Mouse (Mus musculus) forebrain, embryonic 10.5 days (tissue): Measurements from ENCODE around the gene Prph. TPM values are rescaled to one million over a fixed set of nuclear protein-coding genes. Genes with fewer than 3 reads are reported as not detected.

Experiments
- DNase-seq: peaks from one replicate; pipeline ENCODE4 v3.0.0-alpha.2; 2017; ENCODE audit warnings: low spot score; ENCODE audit errors: extremely low spot score
- H3K27ac ChIP-seq: fragments of 300-500 bp; sonication (generic); 2 replicates; pipeline ENCODE4 v1.5.1; 2016; ENCODE audit warnings: mild to moderate bottlenecking
- H3K27me3 ChIP-seq: fragments of 300-500 bp; sonication (generic); 2 replicates; pipeline ENCODE4 v1.6.1; 2016; ENCODE audit warnings: mild to moderate bottlenecking; ENCODE audit not compliant: poor library complexity, severe bottlenecking
- H3K36me3 ChIP-seq: fragments of 300-500 bp; sonication (generic); replicated peaks from 2 replicates; pipeline ENCODE4 v1.6.1; 2016; ENCODE audit warnings: mild to moderate bottlenecking, moderate library complexity
- H3K4me1 ChIP-seq: fragments of 300-500 bp; sonication (generic); 2 replicates; pipeline ENCODE4 v1.6.1; 2016
- H3K4me3 ChIP-seq: fragments of 300-500 bp; sonication (generic); 2 replicates; pipeline ENCODE4 v1.5.1; 2016; ENCODE audit warnings: mild to moderate bottlenecking, moderate library complexity
- H3K9me3 ChIP-seq: fragments of 300-500 bp; sonication (generic); 2 replicates; pipeline ENCODE4 v1.6.1; 2016; ENCODE audit warnings: mild to moderate bottlenecking, moderate library complexity
- WGBS: fragments of 180-500 bp; shearing (Covaris S2); methylation state at CpG from one replicate; pipeline ENCODE4 v1.1.7; 2016; 5-methylcytosine and 5-hydroxymethylcytosine counted together
- polyA plus RNA-seq: library from polyadenylated mRNA; unstranded; fragments of >200 nt; fragmentation: Nextera tagmentation; extraction: Ambion mirVana; gene quantifications from 2 replicates; pipeline ENCODE4 v1.2.1, GENCODE M21; 2016

Prph gene
- polyA plus RNA-seq, 1 experiment from 2014 or later: 0.33 TPM

DNA sequence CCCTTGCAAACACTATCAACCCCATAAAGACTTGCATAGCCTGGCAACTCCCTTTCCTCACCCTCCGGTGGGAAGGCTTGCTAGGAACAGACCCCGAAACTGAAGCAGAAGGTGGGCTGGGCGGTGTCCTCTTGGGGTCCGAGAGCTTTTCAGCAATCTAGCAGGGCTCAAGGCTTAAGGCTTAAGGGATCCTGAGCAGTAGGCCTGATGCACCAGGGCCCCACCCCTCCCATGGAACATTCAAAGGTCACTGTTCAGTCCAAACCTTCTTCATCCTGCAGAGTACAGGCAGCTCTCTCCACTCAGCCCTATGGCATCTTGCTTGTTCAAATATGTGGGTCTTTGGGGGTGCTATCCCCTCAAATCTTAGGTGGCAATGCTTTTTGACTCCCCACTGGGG is 31.0 kb downstream of the Prph start:
- no peak for DNase-seq
- peaks cover 91% of the 10 kb centered on the region for H3K27me3 ChIP-seq
- 67% methylated on average over 4 of the region's 4 CpGs for WGBS
- no peaks in the 10 kb centered on the region; the same call in 1 of the 2 replicates for H3K9me3 ChIP-seq
- H3K4me3 ChIP-seq: no peak overlapping the region
- H3K4me1 ChIP-seq: peaks cover 52% of the 10 kb centered on the region
- peaks cover 30% of the 10 kb centered on the region for H3K36me3 ChIP-seq
- no peak overlapping the region for H3K27ac ChIP-seq

DNA sequence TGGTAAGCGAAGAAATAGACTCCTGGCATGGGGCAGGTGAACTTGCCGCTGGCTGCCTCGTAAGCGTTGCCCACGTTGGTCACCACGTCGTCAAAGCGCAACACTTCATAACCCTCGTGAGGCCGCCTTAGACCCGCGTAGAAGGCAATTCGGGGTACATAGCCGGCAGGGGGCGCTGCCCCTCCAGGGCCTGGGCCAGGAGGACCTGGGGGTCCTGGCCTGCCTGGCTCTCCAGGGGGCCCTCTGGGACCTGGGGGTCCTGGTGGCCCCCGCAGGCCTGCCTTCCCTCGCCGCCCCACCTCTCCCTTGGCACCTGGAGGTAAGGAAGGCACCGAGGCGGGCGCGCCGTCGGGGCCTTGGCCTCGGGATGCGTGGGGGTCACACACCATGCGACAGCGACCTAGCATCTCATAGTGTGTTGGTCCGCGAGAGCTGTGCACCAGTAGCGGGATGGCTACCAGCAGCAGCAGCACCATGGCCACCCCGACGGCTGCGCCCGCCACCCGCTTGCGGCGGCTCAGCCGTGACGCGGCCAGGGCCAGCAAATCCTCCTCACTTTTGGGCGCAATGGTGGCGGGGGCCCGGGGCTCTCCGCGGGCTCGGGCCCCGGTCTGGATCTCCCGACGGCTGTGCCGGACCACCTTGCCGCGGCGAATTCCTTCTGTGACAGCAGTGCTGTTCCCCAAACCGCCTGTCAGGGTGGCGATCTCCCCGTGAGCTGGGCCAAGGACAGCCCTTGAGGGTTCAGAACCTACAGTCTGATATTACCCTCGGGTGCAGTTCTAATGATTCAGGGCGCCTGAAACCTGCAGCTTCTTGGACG is 32.5 kb downstream of the Prph start, which contains the start of gene C1ql4:
TSS of gene C1ql4 (minus strand) at position 565 of the 823 bp plus-strand sequence.
- no peak for DNase-seq
- Histone ChIP-seq H3K27ac (peak within 1 kb of the TSS; percentile 62), H3K9me3 (no peaks in the 10 kb centered on the region; the same call in 1 of the 2 replicates), H3K27me3 (peaks cover 100% of the 10 kb centered on the region), H3K36me3 (peaks cover 15% of the 10 kb centered on the region), H3K4me3 (peak within 1 kb of the TSS; percentile 40), H3K4me1 (peaks cover 52% of the 10 kb centered on the region)
- 7% methylated on average over 60 of the region's 60 CpGs for WGBS

DNA sequence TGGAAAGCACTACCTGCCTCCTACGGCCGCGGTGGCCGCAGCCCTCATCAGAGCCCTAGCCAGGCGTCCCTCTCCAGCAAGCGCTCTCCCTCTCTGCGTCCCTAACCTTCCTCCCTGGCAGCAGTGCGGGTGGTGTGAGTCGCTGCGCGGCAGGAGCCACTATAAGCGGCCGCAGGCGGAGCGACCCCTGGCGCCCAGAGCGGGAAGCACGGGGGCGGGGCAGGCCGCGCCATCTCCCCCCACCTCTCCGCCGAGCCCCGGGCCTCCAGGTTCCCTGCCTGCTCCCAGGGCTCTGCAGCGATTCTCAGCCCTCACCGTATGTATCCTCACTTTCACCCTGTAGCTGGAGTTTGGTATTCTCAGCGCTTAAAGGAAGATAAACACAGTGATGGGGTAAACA is 33.3 kb downstream of the Prph start:
- Histone ChIP-seq H3K4me3 (peak overlapping the region; percentile 40), H3K9me3 (no peaks in the 10 kb centered on the region; the same call in 1 of the 2 replicates), H3K27ac (peak overlapping the region; percentile 62), H3K4me1 (peaks cover 60% of the 10 kb centered on the region), H3K27me3 (peaks cover 100% of the 10 kb centered on the region), H3K36me3 (peaks cover 7% of the 10 kb centered on the region)
- DNase-seq: peak; percentile 83
- WGBS: under 1% methylated on average over 27 of the region's 27 CpGs

DNA sequence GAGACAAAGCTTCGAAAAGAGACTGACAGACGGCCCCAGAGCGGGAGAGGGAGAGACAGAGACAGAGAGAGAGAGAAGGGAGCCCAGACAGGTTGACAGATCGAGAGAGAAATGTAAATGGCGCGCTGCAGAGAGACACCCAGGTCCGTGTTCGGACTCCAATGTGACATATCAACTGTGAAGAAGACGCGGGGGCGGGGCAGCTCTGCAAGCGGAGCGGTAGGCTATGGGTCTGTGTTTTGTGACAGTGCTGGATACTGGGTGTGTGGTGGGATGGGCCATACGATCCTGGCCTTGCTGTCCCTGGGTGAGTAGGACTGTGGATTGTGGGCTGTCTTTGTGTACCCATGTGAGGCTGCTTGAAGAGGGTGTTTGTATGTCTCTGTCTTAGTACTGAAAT is 34.1 kb downstream of the Prph start:
- peaks cover 100% of the 10 kb centered on the region for H3K27me3 ChIP-seq
- no peaks in the 10 kb centered on the region; the same call in 1 of the 2 replicates for H3K9me3 ChIP-seq
- no peak overlapping the region for H3K27ac ChIP-seq
- DNase-seq: no peak
- H3K36me3 ChIP-seq: no peaks in the 10 kb centered on the region
- WGBS: 8% methylated on average over 14 of the region's 14 CpGs
- peak overlapping the region; percentile 40; the same call in 1 of the 2 replicates for H3K4me3 ChIP-seq
- peaks cover 60% of the 10 kb centered on the region for H3K4me1 ChIP-seq

DNA sequence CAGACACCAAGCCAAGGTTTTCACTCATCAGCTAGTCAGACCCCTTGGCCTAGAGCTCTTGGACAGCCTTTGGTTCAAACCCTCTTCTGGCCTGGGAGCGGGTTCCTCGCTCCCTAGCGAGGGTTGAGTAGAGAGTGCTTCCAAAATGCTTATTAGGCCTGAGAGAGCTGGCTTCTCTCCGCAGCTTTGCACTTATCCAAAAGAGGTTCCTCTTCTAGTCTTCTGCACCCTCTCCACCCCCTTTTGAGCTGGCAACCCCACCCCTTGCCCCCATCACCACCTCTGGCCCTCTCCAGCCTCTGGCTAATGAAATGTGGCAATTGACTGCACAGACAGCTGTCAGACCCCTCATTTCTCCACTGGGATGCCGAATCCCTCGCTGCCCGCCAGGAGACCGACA is 37.9 kb downstream of the Prph start, which contains the start of gene Dnajc22:
TSS of gene Dnajc22 (plus strand) at position 301 of the 400 bp plus-strand sequence.
- no peaks in the 10 kb centered on the region for H3K36me3 ChIP-seq
- peaks cover 98% of the 10 kb centered on the region for H3K27me3 ChIP-seq
- peak within 1 kb of the TSS; percentile 60 for H3K4me3 ChIP-seq
- WGBS: 7% methylated on average over 8 of the region's 8 CpGs
- H3K27ac ChIP-seq: peak within 1 kb of the TSS; percentile 82
- no peaks in the 10 kb centered on the region for H3K9me3 ChIP-seq
- peaks cover 79% of the 10 kb centered on the region for H3K4me1 ChIP-seq
- DNase-seq: peak; percentile 36

DNA sequence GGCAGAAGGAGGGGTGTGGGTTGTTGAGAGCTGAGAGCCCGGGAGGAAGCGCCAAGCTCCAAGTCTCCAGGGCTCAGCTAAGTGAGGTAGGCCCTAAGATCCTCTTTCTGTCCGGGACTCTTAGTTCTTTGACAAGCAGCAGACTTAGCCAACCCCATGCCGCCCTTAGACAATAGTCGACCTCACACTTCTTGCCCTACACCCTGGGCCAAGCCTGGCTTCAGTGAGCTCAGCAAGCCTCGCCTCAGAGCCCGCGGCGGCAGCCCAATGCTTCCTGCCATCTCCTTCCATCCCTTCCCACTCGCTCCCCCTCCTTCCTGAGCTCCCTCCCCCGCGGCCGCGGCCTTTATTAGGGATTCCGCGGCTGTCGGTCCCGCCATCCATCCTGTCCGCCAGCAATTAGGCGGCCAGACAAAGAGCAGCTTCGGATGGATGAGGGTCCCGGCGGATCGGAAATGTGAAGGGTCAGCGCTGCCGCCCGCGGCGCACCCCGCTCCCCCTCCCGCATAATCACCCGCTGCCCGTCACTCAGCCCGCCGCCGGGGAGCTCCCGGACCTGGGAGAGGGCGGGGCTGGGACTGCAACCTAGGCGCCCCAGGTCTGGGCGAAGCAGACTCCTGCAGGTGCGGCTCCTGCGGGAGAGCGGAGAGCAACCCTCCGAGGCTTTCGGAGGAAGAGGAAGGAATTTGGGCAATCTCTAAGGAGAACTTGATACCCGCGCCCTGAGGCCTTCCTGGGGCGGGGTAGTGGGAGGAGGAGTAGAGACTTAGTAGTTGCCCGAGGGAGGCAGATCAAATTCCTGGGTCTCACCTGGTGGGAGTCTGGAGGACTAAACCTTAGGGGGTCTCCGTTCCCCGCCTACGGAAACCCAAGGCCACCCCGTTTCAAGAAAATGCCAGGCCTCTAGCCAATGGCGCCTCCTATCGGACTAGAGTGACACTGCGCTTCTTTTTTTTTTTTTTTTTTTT is 38.6 kb downstream of the Prph start:
- H3K9me3 ChIP-seq: no peaks in the 10 kb centered on the region
- peaks cover 79% of the 10 kb centered on the region for H3K4me1 ChIP-seq
- no peaks in the 10 kb centered on the region for H3K36me3 ChIP-seq
- DNase-seq: peak; percentile 75
- H3K27ac ChIP-seq: peak overlapping the region; percentile 82
- under 1% methylated on average over 56 of the region's 56 CpGs for WGBS
- H3K27me3 ChIP-seq: peaks cover 98% of the 10 kb centered on the region
- peak overlapping the region; percentile 60 for H3K4me3 ChIP-seq

DNA sequence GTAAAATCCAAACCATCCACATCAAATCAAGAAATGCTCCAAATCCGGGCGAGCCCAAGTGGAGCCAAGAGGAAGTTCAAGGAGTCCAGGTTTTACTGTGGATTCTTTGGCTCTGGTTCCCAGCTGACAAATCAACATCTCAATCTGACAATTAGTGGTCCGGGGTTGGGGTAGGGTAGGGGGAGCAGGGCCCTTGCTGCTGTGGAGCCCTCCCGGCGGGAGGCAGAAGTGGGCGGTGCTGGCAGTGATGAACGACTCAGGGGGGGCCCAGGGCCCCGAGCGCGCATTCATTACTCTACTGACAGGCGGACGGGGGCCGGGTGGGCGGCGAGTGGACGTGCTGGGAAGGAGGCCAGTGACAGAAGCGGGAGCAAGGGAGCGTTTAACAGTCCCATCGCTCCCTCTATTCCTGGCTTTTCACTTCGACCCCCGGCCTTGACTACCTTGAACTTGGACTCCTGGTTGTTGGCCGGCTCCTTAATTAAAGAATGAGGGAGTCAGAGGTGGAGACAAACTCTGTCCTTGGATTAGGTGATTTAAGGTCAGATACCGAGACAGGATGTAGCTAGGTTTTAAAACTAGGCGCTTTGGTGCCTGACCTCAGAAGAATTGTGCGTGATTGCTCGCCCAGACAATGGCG is 39.8 kb downstream of the Prph start:
- H3K27ac ChIP-seq: no peak overlapping the region
- no peaks in the 10 kb centered on the region for H3K9me3 ChIP-seq
- peaks cover 79% of the 10 kb centered on the region for H3K4me1 ChIP-seq
- 1% methylated on average over 27 of the region's 27 CpGs for WGBS
- DNase-seq: no peak
- H3K36me3 ChIP-seq: no peaks in the 10 kb centered on the region
- H3K27me3 ChIP-seq: peaks cover 98% of the 10 kb centered on the region
- peak overlapping the region; percentile 28 for H3K4me3 ChIP-seq

DNA sequence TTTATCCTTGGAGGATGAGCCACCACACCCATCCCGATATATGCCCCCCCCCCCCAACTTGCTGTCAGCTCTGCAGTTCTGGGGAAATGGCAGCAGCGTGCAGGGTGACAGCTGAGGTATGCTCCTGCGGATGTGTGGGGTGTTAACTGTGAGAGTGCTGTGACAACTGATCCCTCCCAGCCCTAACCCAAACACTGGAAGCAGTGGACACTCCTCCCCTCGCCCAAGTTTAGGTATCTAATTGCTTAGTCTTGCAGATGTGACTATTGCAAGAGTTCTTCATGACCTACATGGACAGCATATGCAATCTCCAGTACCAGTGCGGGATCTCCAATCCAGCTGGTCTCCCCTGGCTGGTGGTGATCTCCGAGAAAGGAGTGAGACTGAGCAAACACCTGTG is 40.4 kb downstream of the Prph start:
- Histone ChIP-seq H3K9me3 (no peaks in the 10 kb centered on the region), H3K27me3 (peaks cover 97% of the 10 kb centered on the region), H3K36me3 (no peaks in the 10 kb centered on the region), H3K4me3 (peak overlapping the region; percentile 28; the same call in 1 of the 2 replicates), H3K27ac (no peak overlapping the region), H3K4me1 (peaks cover 73% of the 10 kb centered on the region)
- no peak for DNase-seq
- 5% methylated on average over 6 of the region's 6 CpGs for WGBS

DNA sequence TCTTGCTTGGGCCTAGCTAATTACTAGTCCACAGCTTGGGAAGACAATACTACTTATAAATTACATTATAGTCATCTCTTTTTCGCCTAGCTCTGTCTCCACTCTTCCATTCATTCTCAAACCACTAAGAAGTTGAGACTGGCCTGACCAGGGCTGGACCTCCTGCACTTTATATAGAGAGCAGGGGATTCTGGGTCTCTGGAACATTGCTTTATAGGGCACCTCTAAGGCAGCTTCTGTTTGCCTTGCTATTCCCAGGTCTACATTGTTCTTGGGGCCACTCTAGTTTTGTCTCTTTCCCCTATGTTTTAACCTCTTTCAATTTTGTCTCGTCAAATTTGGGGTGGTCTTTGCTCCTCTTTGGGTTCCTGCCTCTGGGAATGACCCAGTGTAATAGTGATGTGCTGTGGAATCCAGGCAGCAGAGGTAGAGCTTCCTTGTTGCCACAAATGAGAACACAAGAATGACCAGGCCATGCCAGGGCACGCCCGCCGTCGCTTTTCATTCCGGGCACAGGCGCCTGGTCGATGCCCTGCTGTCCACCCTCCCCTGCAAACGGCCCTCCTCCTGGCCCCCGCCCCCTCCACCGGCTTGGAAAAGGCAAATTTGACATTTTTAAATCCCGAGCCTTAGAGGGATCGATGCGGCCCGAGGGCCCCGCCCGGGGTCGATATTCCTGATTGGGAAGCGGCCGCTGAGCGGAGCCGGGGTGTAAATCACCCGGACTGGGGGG is 41.3 kb downstream of the Prph start:
- Histone ChIP-seq H3K4me3 (peak overlapping the region; percentile 50), H3K36me3 (no peaks in the 10 kb centered on the region), H3K4me1 (peaks cover 66% of the 10 kb centered on the region), H3K9me3 (no peaks in the 10 kb centered on the region), H3K27ac (peak overlapping the region; percentile 65; the same call in 1 of the 2 replicates), H3K27me3 (peaks cover 97% of the 10 kb centered on the region)
- DNase-seq: no peak
- 1% methylated on average over 24 of the region's 24 CpGs for WGBS

DNA sequence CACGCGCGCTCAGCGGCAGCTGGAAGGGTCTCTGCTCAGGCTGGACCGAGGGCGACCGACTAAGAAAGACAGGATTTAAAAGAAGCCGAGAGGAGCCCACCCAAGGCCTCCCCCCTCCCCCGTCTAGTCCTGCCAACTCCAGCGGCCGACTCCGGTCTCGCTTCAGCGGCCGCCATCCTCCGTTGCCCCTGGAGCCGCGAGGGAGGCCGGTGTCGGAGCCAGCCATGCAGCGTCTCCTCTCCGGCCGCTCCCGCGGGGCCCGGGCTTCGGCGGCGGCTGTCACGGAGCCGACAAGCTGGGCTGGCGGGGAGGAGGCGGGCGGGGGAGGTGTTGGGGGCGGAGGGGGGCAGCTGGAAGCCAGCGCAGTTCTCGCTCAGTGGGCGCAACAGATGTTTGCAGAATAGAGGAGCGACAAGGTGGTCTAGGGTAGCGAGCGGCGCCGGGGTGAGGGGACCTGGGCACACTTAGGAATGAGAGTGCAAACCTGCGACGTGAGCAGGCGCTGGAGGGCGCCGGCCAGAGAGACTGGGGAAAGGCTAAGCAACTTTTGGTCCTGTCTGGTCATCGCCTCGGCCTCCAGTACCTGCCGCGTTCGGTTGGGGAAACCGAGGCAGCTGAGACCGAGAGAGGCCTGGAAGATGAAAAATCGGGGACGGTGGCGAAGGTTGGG is 42.0 kb downstream of the Prph start:
- peak overlapping the region; percentile 65 for H3K27ac ChIP-seq
- H3K4me1 ChIP-seq: peaks cover 66% of the 10 kb centered on the region

DNA sequence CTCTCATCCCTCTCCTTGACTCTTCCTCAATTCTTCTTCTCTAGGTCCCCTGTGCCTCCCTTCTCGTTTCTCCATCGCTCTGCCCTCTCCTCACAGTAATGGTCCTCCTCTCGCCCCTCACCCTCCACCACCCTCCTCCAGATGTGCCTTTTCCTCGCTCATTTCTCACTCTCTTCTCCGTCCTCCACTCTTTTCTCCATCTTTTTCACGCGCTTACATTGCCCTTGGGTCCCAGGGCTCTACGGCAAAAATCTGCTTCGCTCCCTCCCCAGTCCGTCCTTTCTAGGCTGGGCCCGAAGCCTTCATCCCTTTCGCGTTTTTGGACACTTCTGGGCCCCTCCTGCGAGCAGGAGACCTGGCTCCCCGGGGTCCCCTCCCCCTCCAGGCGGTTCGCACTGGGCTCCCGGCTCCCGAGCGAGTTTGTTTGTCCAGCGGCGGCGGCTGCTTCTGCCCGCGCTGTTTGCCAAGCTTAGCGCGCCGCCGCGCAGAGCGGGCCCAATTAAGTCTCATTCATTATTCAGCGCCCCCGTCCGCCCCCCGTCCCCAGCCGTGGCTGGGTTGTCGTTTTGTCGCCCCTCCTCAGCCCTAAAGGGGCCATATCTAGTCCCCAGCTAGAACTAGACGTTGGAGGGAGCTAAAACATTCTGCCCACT is 43.0 kb downstream of the Prph start:
- no peaks in the 10 kb centered on the region for H3K36me3 ChIP-seq
- peak overlapping the region; percentile 60 for H3K27ac ChIP-seq
- H3K4me1 ChIP-seq: peaks cover 61% of the 10 kb centered on the region
- H3K27me3 ChIP-seq: peaks cover 81% of the 10 kb centered on the region
- WGBS: under 1% methylated on average over 39 of the region's 39 CpGs
- no peaks in the 10 kb centered on the region for H3K9me3 ChIP-seq
- peak overlapping the region; percentile 50 for H3K4me3 ChIP-seq
- peak; percentile 64 for DNase-seq

More for the DNA sequence above, 42.0 kb downstream of the Prph start:
- under 1% methylated on average over 48 of the region's 58 CpGs for WGBS
- H3K9me3 ChIP-seq: no peaks in the 10 kb centered on the region
- H3K27me3 ChIP-seq: peaks cover 91% of the 10 kb centered on the region
- peak overlapping the region; percentile 50 for H3K4me3 ChIP-seq
- peak; percentile 55 for DNase-seq
- H3K36me3 ChIP-seq: no peaks in the 10 kb centered on the region
